Mouse (Mus musculus): ENCODE results near the gene Ube4a. TPM values are rescaled to one million over a fixed set of nuclear protein-coding genes. Genes with fewer than 3 reads are reported as not detected.

The Ube4a gene
- polyA plus RNA-seq, 1 experiment = 16.6 TPM

DNA sequence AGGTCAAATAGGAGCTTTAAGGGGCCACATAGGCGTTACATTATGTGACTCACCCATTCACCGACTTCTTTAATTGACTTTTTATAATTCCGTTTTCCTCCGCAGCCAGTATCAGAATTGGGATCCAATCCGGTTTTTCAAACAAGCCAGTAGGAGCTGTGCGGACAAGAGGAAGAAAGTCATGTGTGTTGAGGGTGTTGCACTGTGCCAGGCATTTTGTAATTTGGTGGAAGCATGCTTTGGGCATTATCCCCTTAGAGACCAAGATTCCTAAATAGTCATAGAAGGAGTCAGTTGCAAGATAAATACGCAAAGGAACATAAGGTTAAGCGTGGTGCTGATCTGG is 44.3 kb downstream of the Ube4a start:
- peak overlapping the region; percentile 95 for H3K27ac ChIP-seq (ENCODE audit: control insufficient read depth, insufficient read depth, low read depth, low read length)
- TF ChIP-seq CTCF (IDR thresholded peaks at IDR 0.05; ENCODE audit: control insufficient read depth, insufficient read depth, insufficient replicate concordance, low read depth, low read length) (no peak), POLR2A (IDR thresholded peaks at IDR 0.05; ENCODE audit: control insufficient read depth, low read depth, low read length) (no peak)
- H3K4me3 ChIP-seq (ENCODE audit: control insufficient read depth, low read depth, low read length) = peak overlapping the region; percentile 100
- H3K27me3 ChIP-seq (ENCODE audit: control insufficient read depth, insufficient read depth, low read length) = no peaks in the 10 kb centered on the region
- no peaks in the 10 kb centered on the region for H3K36me3 ChIP-seq (ENCODE audit: control insufficient read depth, insufficient read depth, low read length)
- H3K4me1 ChIP-seq (ENCODE audit: control insufficient read depth, insufficient read depth, low read length) = no peaks in the 10 kb centered on the region; the same call in 1 of the 2 replicates

GRCm38 (mm10) chr9:44920374-44921122 is 44.9 kb downstream of the Ube4a start, which contains the start of gene Atp5l:
Gene Atp5l (minus strand): TSS chr9:44920742.
- TF ChIP-seq CTCF (IDR thresholded peaks at IDR 0.05; ENCODE audit: control insufficient read depth, insufficient read depth, insufficient replicate concordance, low read depth, low read length) (no peak), POLR2A (IDR thresholded peaks at IDR 0.05; ENCODE audit: control insufficient read depth, low read depth, low read length) (peak; percentile 79)
- Histone ChIP-seq H3K27me3 (ENCODE audit: control insufficient read depth, insufficient read depth, low read length) (no peaks in the 10 kb centered on the region), H3K27ac (ENCODE audit: control insufficient read depth, insufficient read depth, low read depth, low read length) (peak within 1 kb of the TSS; percentile 95), H3K36me3 (ENCODE audit: control insufficient read depth, insufficient read depth, low read length) (no peaks in the 10 kb centered on the region), H3K4me3 (ENCODE audit: control insufficient read depth, low read depth, low read length) (peak within 1 kb of the TSS; percentile 100), H3K4me1 (ENCODE audit: control insufficient read depth, insufficient read depth, low read length) (no peaks in the 10 kb centered on the region; the same call in 1 of the 2 replicates)

DNA sequence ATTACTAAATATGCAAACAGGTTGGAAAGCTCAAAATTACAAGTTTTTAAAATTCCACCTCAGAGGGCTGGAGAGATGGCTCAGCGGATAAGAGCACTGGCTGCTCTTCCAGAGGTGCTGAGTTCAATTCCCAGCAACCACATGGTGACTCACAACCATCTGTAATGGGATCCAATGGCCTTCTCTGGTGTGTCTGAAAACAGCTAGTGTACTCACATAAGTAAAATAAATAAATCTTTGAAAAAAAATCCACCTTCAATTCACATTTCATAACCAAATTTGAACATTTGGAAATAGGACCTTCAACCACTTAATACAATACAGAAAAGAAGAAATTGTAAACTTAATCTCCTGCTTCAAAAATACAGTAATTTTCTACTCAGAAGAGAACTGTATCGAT is 45.8 kb downstream of the Ube4a start:
- Histone ChIP-seq H3K27me3 (ENCODE audit: control insufficient read depth, insufficient read depth, low read length) (no peaks in the 10 kb centered on the region), H3K27ac (ENCODE audit: control insufficient read depth, insufficient read depth, low read depth, low read length) (no peak overlapping the region)

DNA sequence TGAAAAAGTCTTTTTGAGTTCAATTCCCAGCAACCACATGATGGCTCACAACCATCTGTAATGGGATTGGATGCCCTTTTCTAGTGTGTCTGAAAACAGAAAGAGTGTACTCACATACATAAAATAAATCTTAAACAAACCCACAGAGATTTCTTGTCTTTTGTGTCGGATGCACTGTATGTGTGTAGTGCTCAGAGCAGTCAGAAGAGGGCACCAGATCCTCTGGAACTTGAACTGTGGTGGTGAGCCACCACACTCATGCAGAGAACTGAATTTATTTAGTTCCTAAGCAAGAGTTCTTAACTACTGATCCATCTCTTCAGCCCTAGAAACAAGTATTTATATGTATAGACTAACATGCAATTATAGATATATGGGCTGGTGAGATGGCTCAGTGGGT is 49.2 kb downstream of the Ube4a start:
- TF ChIP-seq POLR2A (IDR thresholded peaks at IDR 0.05; ENCODE audit: control insufficient read depth, low read depth, low read length) (no peak), CTCF (IDR thresholded peaks at IDR 0.05; ENCODE audit: control insufficient read depth, insufficient read depth, insufficient replicate concordance, low read depth, low read length) (peak; percentile 17; the same call in 1 of the 2 replicates)
- H3K27me3 ChIP-seq (ENCODE audit: control insufficient read depth, insufficient read depth, low read length) = no peaks in the 10 kb centered on the region
- no peaks in the 10 kb centered on the region for H3K36me3 ChIP-seq (ENCODE audit: control insufficient read depth, insufficient read depth, low read length)
- no peak overlapping the region for H3K27ac ChIP-seq (ENCODE audit: control insufficient read depth, insufficient read depth, low read depth, low read length)
- no peak overlapping the region for H3K4me3 ChIP-seq (ENCODE audit: control insufficient read depth, low read depth, low read length)
- H3K4me1 ChIP-seq (ENCODE audit: control insufficient read depth, insufficient read depth, low read length) = no peaks in the 10 kb centered on the region

More for the DNA sequence above, 45.8 kb downstream of the Ube4a start:
- TF ChIP-seq CTCF (IDR thresholded peaks at IDR 0.05; ENCODE audit: control insufficient read depth, insufficient read depth, insufficient replicate concordance, low read depth, low read length) = no peak
- H3K36me3 ChIP-seq (ENCODE audit: control insufficient read depth, insufficient read depth, low read length) = no peaks in the 10 kb centered on the region
- no peaks in the 10 kb centered on the region; the same call in 1 of the 2 replicates for H3K4me1 ChIP-seq (ENCODE audit: control insufficient read depth, insufficient read depth, low read length)
- peak overlapping the region; percentile 100 for H3K4me3 ChIP-seq (ENCODE audit: control insufficient read depth, low read depth, low read length)

- Histone ChIP-seq H3K27ac (ENCODE audit: control insufficient read depth, insufficient read depth, low read depth, low read length) (no peak overlapping the region), H3K27me3 (ENCODE audit: control insufficient read depth, insufficient read depth, low read length) (no peaks in the 10 kb centered on the region), H3K4me3 (ENCODE audit: control insufficient read depth, low read depth, low read length) (no peak overlapping the region), H3K36me3 (ENCODE audit: control insufficient read depth, insufficient read depth, low read length) (no peaks in the 10 kb centered on the region), H3K4me1 (ENCODE audit: control insufficient read depth, insufficient read depth, low read length) (no peaks in the 10 kb centered on the region)
- TF ChIP-seq CTCF (IDR thresholded peaks at IDR 0.05; ENCODE audit: control insufficient read depth, insufficient read depth, insufficient replicate concordance, low read depth, low read length) (no peak), POLR2A (IDR thresholded peaks at IDR 0.05; ENCODE audit: control insufficient read depth, low read depth, low read length) (no peak)
These were observed 50.7 kb downstream of the Ube4a start for GRCm38 (mm10) chr9:44914706-44915105.

DNA sequence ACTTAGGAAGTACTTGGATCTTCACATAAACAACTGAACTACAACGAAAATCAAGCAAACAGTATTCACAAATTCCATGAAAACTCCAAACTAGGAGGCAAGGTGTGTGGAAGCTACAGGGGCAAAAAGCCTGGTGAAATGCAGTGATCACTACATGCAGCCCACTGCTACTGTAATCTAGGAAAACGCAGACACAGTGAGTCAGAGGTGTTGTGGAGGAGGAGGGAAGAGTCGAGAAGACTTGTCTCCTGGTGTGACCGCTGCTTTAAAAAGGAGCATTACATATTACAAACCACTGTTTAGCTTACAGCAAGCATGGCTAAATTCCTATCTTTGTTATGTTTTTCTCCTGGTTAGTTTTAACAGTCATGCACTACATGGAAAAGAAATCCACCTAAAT is 54.0 kb downstream of the Ube4a start:
- no peak for TF ChIP-seq CTCF (IDR thresholded peaks at IDR 0.05; ENCODE audit: control insufficient read depth, insufficient read depth, insufficient replicate concordance, low read depth, low read length)
- no peak for TF ChIP-seq POLR2A (IDR thresholded peaks at IDR 0.05; ENCODE audit: control insufficient read depth, low read depth, low read length)

DNA sequence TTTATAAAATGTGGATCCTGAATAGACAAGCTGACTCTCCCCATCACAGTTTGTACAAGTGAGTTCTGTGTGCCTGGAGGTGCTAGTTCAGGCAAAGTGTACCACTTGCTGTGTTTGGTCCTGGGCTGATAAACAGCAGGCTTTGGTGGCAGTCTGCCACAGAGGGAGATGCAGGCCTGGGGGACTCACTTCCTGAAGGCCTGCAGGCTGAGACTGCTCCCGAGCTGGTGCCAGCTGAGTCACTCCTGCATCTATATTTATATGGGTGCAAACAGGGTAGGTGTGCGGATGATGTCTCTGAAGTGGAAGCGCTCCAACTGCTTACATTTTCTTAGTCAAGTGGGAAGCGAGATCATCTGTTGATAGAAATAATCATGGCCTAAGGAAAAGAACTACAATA is 59.8 kb downstream of the Ube4a start:
- no peak overlapping the region for H3K4me3 ChIP-seq (ENCODE audit: control insufficient read depth, low read depth, low read length)
- H3K27me3 ChIP-seq (ENCODE audit: control insufficient read depth, insufficient read depth, low read length) = no peaks in the 10 kb centered on the region
- H3K27ac ChIP-seq (ENCODE audit: control insufficient read depth, insufficient read depth, low read depth, low read length) = no peak overlapping the region
- TF ChIP-seq POLR2A (IDR thresholded peaks at IDR 0.05; ENCODE audit: control insufficient read depth, low read depth, low read length) = no peak
- TF ChIP-seq CTCF (IDR thresholded peaks at IDR 0.05; ENCODE audit: control insufficient read depth, insufficient read depth, insufficient replicate concordance, low read depth, low read length) = no peak
- H3K36me3 ChIP-seq (ENCODE audit: control insufficient read depth, insufficient read depth, low read length) = no peaks in the 10 kb centered on the region
- no peaks in the 10 kb centered on the region for H3K4me1 ChIP-seq (ENCODE audit: control insufficient read depth, insufficient read depth, low read length)

More for the DNA sequence above, 54.0 kb downstream of the Ube4a start:
- no peaks in the 10 kb centered on the region for H3K27me3 ChIP-seq (ENCODE audit: control insufficient read depth, insufficient read depth, low read length)
- H3K36me3 ChIP-seq (ENCODE audit: control insufficient read depth, insufficient read depth, low read length) = no peaks in the 10 kb centered on the region
- H3K4me1 ChIP-seq (ENCODE audit: control insufficient read depth, insufficient read depth, low read length) = no peaks in the 10 kb centered on the region
- H3K27ac ChIP-seq (ENCODE audit: control insufficient read depth, insufficient read depth, low read depth, low read length) = no peak overlapping the region
- H3K4me3 ChIP-seq (ENCODE audit: control insufficient read depth, low read depth, low read length) = no peak overlapping the region

Data from testis, adult 2 months (tissue).